Mouse (Mus musculus): ENCODE measurements around the gene Gm13290. TPM values are rescaled to one million over a fixed set of nuclear protein-coding genes. Genes with fewer than 3 reads are reported as not detected.
"Not testable (repeated sequence)": the region's sequence is repeated elsewhere in the genome, so short reads cannot be mapped to it uniquely, and the experiment has no call there.

Gene Gm13290
- not detected for total RNA-seq (2021)
- long read RNA-seq, result 0 reads

- not testable (repeated sequence) for DNase-seq (ENCODE audit: low spot score in 2 of 2)
Observed at GRCm38 (mm10) chr4:88773534-88773933, at the start of gene Gm13290. TSS of gene Gm13290 (plus strand) at chr4:88773834.

GRCm38 (mm10) chr4:88726727-88727126, 46.9 kb upstream of the Gm13290 start:
- DNase-seq (ENCODE audit: low spot score in 2 of 2), result no peak

GRCm38 (mm10) chr4:88727324-88727723, 46.3 kb upstream of the Gm13290 start:
- DNase-seq (ENCODE audit: low spot score in 2 of 2), result no peak

- DNase-seq (ENCODE audit: low spot score in 2 of 2), result peak in 1 of 2 experiments; percentile 57
Observed at GRCm38 (mm10) chr4:88738480-88738879, 35.2 kb upstream of the Gm13290 start.

GRCm38 (mm10) chr4:88739036-88739435, 34.6 kb upstream of the Gm13290 start:
- DNase-seq (ENCODE audit: low spot score in 2 of 2), result no peak

GRCm38 (mm10) chr4:88741426-88741825, 32.2 kb upstream of the Gm13290 start:
- DNase-seq (ENCODE audit: low spot score in 2 of 2), result no peak

GRCm38 (mm10) chr4:88742771-88743371, 30.8 kb upstream of the Gm13290 start:
- no peak for DNase-seq (ENCODE audit: low spot score in 2 of 2)

GRCm38 (mm10) chr4:88744207-88744606, 29.4 kb upstream of the Gm13290 start:
- DNase-seq (ENCODE audit: low spot score in 2 of 2), result no peak

GRCm38 (mm10) chr4:88749926-88750325, 23.7 kb upstream of the Gm13290 start:
- DNase-seq (ENCODE audit: low spot score in 2 of 2), result no peak

- DNase-seq (ENCODE audit: low spot score in 2 of 2), result peak; percentile 64 to 72
Observed at GRCm38 (mm10) chr4:88754818-88755340, 18.8 kb upstream of the Gm13290 start, which contains the start of gene Gm13271. TSS of gene Gm13271 (plus strand) at chr4:88754868.

GRCm38 (mm10) chr4:88756581-88757513, 16.8 kb upstream of the Gm13290 start:
- not testable (repeated sequence) for DNase-seq (ENCODE audit: low spot score in 2 of 2)

- peak; percentile 90 to 95 for DNase-seq (ENCODE audit: low spot score in 2 of 2)
Observed at GRCm38 (mm10) chr4:88757628-88758031, 16.0 kb upstream of the Gm13290 start.

- DNase-seq (ENCODE audit: low spot score in 2 of 2), result peak in 1 of 2 experiments; percentile 10
Observed at GRCm38 (mm10) chr4:88758751-88759150, 14.9 kb upstream of the Gm13290 start.

- peak in 1 of 2 experiments; percentile 17 for DNase-seq (ENCODE audit: low spot score in 2 of 2)
Observed at GRCm38 (mm10) chr4:88759610-88760268, 13.9 kb upstream of the Gm13290 start, which contains the start of gene Gm13283. TSS of gene Gm13283 (plus strand) at chr4:88760119.

GRCm38 (mm10) chr4:88760431-88760830, 13.2 kb upstream of the Gm13290 start:
- peak; percentile 21 to 48 for DNase-seq (ENCODE audit: low spot score in 2 of 2)

- peak; percentile 61 to 71 for DNase-seq (ENCODE audit: low spot score in 2 of 2)
Observed at GRCm38 (mm10) chr4:88761776-88762175, 11.9 kb upstream of the Gm13290 start.

- DNase-seq (ENCODE audit: low spot score in 2 of 2), result peak in 1 of 2 experiments; percentile 17
Observed at GRCm38 (mm10) chr4:88762341-88762740, 11.3 kb upstream of the Gm13290 start.

GRCm38 (mm10) chr4:88763384-88764018, 10.1 kb upstream of the Gm13290 start:
- peak in 1 of 2 experiments; percentile 16 for DNase-seq (ENCODE audit: low spot score in 2 of 2)

GRCm38 (mm10) chr4:88776622-88777021, 3.0 kb downstream of the Gm13290 start, which contains the start of gene Gm13289:
TSS of gene Gm13289 (plus strand) at chr4:88776922.
- DNase-seq (ENCODE audit: low spot score in 2 of 2), result not testable (repeated sequence)

- not testable (repeated sequence) for DNase-seq (ENCODE audit: low spot score in 2 of 2)
Observed at GRCm38 (mm10) chr4:88779550-88779949, 5.9 kb downstream of the Gm13290 start, which contains the start of gene Gm13272. TSS of gene Gm13272 (plus strand) at chr4:88779850.
